Mouse (Mus musculus): ENCODE results near the gene Txk. TPM values are rescaled to one million over a fixed set of nuclear protein-coding genes. Genes with fewer than 3 reads are reported as not detected.

The Txk gene
- 0.26 and 0.60 TPM in 2 replicates for polyA plus RNA-seq (2012; rRNA removed; ENCODE audit: low replicate concordance)

DNA sequence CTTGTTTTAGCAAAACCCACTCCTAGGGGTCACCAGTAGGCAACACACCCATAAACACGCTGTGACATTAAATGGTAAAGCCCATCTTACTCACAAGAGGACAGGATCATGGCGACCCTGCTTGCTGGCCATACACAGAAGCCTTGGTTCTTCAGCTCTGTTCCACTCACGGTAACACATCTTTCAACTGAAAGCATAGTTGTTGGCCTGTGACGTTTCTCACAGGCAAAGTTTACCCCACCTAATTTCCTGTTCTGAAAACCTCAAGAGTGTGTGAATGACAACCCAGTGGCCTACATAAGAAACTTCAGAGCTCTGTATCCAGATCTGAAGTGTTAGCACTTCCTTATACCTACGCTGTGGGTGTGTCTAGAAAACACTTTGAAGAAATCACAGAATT lies at the start of gene Txk:
Gene Txk, minus strand, starts transcription at position 193 of the 400 bp plus-strand sequence.

DNA sequence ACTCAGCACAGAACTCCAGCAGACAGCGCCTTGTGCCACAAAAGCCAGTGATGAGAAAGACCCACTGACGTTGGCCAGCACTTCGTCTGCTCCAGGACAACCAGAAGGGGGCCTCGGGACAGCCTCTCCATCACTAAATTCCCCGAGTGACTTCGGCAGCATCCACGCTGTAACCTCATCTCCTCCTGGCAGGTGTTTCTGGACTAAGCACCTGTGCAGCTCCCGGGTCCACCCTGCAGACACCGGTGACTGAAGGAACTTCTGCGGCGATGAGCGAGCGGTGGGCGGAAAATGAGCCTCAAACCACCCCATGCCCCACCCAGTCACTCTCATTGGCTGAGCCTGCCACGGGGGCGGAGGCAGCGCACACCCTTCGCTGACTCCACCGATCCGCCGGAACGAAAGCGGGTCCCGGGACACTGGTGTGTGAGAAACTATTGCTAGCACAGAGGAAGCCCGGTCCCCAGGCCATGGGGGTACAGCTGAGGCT lies 105.1 kb downstream of the Txk start, which contains the start of gene Nipal1:
Gene Nipal1, plus strand, starts transcription at position 378 of the 490 bp plus-strand sequence.

Other genes starting within 250 kb of the Txk start
- 0.04 TPM in 1 of 2 replicates, not detected in the other for gene Corin, start 248.3 kb downstream of the Txk start, polyA plus RNA-seq (2012; rRNA removed; ENCODE audit: low replicate concordance)
- 4.3 and 11.8 TPM in 2 replicates for gene Nfxl1, start 193.1 kb downstream of the Txk start, polyA plus RNA-seq (2012; rRNA removed; ENCODE audit: low replicate concordance)
- gene Zar1, start 171.5 kb downstream of the Txk start, polyA plus RNA-seq (2012; rRNA removed; ENCODE audit: low replicate concordance), result 0.10 TPM in 1 of 2 replicates, not detected in the other
- 0.23 TPM in 1 of 2 replicates, not detected in the other for gene Gm5868, start 165.2 kb downstream of the Txk start, polyA plus RNA-seq (2012; rRNA removed; ENCODE audit: low replicate concordance)
- gene Cnga1, start 108.5 kb downstream of the Txk start, polyA plus RNA-seq (2012; rRNA removed; ENCODE audit: low replicate concordance), result not detected in 2 replicates
- gene Nipal1, start 105.0 kb downstream of the Txk start, polyA plus RNA-seq (2012; rRNA removed; ENCODE audit: low replicate concordance), result 0.11 and 0.54 TPM in 2 replicates
- gene Tec, start 115.7 kb upstream of the Txk start, polyA plus RNA-seq (2012; rRNA removed; ENCODE audit: low replicate concordance), result 1.9 and 6.1 TPM in 2 replicates
- gene Slain2, start 161.5 kb upstream of the Txk start, polyA plus RNA-seq (2012; rRNA removed; ENCODE audit: low replicate concordance), result 18.9 and 21.6 TPM in 2 replicates
- not detected in 2 replicates for gene Gm10135, start 221.9 kb upstream of the Txk start, polyA plus RNA-seq (2012; rRNA removed; ENCODE audit: low replicate concordance)

Data from subcutaneous adipose tissue, adult 2 months (tissue).